Mouse (Mus musculus) forelimb bud, embryonic 11.5 days (tissue): Measurements from ENCODE around the gene Pdzd9.
A peak's percentile ranks its signal among the peaks of the same experiment; 100 is the strongest.
"Not testable (repeated sequence)": the region's sequence is repeated elsewhere in the genome, so short reads cannot be mapped to it uniquely, and the experiment has no call there.

ENCODE experiments used
- DNase-seq: peaks from one replicate; pipeline ENCODE4 v3.0.0-alpha.2; 2012; ENCODE audit warnings: low read depth, low spot score

Pdzd9 gene

DNA sequence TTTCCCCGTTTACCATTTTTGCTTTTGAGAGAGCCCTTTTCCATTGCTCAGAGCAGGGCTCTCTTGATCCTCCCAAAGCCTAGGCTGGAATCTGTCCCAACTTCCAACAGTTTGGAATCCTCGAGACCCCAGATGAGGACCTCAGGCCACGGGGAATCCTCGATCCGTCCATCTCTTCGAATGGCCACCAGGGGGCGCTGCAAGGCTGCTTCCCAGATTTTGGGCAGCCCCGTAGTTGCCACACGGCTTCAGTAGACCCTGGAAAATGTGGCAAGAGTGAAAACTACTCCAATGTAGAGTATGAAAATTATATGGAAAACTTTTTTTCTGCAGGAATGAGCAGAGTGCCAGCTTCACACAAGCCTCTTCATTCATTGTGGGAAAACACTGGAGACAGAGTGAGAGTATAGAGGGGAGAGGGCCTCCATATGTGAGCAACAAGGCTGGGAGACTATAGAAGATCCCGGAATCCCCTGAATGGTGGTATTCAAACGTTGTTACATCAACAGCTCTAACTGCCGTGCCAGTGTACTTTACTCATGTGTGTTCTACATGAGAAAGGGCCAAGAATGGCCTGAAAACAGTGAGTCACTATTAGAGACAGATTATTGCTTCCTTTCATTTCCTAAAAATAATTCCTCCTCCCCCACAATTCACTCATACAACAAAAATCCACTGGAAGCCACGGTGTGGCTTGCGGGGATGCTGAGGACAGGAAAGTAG, at the start of gene Pdzd9:
Pdzd9 (minus strand) TSS at position 191 of the 723 bp plus-strand sequence.
- DNase-seq, result peak; percentile 73

DNA sequence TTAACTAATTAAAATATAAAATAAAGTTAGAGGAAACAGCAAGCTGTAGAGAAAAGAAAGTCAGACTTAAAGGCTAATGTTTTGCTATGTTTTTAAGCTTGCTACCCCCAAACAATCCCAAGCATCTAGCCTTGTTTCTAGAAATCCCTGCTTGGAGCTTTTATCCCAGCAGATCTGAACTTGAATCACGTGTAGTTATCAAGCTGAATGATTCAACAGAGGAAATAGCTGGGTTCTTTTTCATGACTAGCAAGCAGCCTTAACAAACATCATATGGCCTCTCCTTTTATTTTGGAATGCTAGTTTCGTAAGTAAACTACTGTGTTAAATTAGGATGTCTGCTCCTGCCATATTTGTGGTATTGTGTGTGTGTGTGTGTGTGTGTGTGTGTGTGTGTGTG, 47.1 kb upstream of the Pdzd9 start:
- no peak for DNase-seq

DNA sequence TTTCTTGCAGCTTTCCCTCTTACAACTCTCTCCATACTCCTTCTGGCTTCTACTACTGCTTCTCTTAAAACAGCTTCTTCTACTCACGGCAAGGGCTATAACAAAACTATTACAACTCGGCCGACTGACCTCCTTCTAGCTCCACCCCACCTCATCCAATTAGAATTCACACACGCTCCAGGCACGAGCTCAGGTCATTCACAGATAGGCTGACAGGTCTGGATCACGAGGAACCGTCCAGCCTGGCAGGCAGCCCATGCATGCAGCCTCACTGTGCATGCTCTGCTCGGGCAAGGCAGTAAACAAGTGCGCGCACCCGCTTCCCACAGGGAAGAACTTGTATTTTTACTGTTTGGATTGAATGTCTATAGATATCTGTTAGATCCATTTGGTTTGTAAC, 43.8 kb upstream of the Pdzd9 start:
- DNase-seq, result not testable (repeated sequence)

DNA sequence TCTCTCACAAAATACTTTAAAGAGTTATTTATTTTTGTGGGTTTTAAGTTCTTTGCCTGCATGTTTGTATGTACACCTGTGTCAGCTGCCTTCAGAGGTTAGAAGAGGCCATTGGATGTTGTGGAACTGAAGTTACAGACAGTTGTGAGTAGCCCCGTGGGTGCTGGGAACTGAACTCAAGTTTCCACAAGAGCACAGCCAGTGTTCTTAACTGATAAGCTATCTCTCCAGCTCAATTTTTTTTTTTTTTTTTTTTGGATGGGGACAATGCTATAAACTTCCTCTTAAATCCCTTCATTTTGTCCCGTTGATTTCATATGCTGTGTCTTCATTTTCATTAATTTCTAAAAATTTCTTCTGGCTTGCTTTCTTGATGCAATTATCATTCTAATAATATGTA, 43.1 kb upstream of the Pdzd9 start:
- no peak for DNase-seq

DNA sequence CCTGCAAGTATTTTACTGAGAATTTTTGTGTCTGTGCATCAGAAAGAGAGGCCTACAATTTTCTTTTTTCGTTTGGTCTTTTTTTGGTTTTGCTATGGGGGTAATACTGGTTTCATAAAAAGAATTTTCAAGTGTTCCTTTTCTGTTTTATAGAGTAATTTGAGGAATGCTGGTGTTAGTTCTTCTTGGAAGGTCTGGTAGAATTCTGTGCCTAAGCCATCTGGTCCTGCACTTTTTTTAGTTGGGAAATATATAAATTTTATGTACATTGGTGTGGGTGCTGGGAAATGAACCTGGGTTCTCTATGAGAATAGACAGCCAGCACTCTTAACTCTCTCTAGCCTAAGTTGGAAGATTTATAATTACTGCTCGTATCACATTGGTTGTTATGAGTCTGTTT, 41.9 kb upstream of the Pdzd9 start:
- no peak for DNase-seq

DNA sequence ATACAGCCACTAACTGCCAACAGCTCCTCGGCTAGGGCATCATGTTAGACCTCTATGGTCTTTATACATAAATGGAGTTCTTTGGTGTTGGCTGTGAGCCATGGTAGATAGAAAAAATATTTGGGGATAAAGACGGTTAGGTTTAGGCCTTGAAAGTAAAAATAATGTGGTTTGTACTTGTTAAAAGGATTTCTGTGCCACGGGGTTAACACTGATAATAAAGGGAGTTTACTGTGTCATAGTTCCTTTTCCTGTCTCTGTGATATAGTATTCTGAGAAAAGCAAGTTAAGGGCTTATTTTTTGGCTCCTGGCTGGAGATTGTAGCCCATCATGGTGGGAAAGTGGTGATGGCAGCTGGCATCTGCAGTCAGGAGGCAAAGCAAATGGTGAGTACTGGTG, 33.7 kb upstream of the Pdzd9 start:
- no peak for DNase-seq

DNA sequence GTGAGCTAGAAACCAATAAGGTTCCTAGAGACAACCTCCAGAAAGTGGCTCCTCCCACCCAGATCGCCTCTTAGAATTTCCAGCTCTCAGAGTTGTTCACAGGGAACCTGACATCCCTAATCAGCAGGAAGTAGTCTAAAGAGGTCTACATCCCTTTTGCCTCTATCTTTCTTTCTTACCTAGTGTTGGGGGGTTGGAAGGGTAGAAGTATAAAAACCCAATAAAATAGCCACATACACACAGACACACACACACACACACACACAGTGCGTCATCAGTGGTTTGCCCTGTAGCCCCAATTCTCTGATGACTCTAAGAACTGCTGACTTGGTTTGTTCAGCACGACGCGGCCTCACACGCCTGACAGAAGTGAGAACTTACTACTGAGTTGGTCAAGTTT, 29.4 kb upstream of the Pdzd9 start:
- DNase-seq, result no peak

DNA sequence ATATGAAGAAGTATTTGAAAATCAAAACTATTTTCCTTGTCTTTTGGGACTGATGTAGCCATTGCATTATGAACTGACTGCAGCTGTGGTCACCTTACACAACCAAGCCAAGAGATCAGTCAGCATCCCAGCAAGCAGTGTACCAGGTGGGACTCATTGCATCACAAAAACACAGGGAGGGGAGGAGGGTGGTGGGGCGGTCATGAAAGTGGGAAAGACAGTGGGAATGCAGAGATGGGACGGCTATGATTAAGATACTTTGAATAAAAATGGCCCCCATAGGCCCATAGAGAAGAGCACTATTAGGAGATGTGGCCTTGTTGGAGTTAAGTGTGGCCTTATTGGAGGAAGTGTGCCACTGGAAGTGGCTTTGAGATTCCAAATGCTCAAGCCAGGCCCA, 26.2 kb upstream of the Pdzd9 start:
- no peak for DNase-seq

DNA sequence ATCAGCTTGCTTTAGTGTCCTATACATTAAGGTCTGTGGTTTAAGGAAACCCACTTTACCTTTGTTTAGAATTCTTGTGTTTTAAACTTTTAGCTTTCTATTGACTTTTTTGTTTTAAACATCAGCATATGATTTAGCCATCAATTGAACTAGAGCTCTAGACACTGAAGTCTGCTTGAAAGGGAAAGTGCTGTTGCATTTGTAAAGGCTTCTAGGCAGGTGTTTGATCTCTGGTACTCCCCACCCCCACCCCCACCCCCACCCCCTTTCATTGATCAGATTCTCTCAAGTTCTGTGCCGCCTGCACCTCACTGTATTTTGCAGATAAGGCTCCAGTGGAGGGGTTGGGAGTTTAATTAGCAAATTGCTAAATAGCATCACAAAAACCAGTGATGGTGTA, 25.5 kb upstream of the Pdzd9 start:
- no peak for DNase-seq

DNA sequence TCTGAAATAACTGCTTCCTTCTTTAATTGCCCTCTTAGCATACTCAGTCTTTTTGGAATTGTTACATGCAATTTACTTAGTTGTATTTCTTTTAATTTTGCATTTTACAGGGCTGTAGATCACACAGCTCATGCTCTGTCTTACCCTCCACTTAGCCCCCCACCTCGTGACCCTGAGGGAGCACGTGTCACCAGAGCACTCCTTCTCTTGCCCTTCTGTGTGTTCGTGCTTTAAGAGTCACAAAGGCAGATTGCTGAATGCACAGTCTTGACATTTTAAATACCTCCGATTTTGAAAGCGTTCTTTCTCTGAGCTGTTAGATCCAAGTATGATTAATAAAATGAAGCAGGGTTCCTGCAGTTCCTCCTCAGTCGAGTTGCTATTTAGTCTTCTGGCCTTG, 25.1 kb upstream of the Pdzd9 start:
- no peak for DNase-seq

DNA sequence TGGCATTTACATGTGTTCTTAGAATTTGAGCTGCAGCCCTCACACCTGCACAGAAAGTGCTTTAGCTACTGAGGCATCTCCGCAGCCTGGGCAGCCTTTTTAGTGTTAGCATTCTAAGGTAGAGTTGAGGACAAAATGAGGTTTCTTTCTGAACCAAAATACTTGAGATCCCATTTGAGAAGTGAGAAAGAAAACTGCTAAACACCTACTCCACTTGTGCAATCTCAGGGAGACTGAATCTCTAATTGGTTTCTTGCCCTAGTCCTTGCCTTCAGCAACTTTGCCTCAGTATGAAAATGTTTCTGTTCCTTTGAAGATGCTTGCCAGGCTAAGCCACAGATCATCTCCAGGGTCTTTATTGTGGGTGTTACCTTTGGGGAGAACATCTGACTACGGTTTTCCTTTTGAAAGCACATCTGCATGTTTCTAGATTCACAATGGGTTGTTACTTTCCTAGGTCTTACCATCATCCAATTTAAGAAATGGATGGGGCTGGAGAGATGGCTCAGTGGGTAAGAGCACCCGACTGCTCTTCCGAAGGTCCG, 23.8 kb upstream of the Pdzd9 start:
- DNase-seq, result no peak

DNA sequence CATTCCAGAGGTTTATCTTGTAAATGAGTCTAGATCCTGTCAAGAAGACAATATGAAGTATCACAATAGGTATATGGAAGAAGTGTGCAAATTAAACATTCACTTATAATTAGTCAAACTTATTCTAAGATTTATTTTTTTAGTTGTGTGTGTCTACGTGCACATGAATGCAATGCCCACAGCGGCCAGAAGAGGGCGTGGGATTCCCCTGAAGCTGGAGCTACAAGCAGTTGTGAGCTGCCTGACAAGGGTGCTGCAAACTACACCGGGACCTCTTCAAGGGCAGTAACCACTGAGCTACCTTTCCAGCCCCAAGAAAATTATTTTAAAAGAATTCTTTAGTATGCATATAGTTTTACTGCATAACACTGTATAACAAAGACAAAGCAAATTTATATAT, 20.5 kb upstream of the Pdzd9 start:
- DNase-seq, result no peak

DNA sequence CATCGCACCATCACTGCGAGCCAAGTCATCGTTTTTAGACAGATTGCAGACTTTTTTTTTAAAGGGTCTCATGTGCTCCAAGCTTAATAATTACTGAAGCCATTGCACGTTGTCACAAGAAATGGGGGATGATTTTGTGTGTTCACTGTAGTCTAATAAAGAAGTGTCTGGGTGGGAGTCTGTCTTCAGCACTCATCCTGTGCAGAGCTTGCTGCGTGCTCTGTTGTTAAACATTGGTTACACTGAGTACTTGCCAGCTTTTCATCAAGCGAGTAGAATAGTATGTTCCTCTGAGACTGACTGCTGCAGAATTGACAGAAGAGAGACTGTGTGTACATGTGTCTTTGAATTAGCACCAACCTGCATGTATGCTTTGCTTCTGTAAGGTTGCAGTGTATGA, 15.1 kb upstream of the Pdzd9 start:
- DNase-seq, result no peak

DNA sequence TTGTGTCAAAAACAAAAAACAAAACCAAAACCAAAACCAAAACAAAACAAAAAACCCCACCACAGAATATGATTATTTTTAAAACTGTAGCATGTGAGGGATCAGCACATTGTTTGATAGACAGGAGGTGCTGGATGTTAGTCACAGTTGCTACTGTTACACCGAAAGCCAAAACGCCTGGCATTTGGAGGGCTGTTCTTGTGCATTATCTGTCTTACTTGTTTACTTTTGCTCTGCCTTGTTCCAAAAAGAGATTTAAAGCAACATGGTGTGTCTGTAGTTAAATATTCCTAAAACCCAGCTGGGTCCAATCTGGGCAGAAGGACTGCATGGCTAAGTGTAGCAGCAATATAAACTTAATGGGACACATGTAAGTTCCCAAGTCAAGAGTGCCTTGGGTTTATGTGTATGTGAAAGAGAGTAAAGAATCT, 14.6 kb upstream of the Pdzd9 start:
- DNase-seq, result no peak

DNA sequence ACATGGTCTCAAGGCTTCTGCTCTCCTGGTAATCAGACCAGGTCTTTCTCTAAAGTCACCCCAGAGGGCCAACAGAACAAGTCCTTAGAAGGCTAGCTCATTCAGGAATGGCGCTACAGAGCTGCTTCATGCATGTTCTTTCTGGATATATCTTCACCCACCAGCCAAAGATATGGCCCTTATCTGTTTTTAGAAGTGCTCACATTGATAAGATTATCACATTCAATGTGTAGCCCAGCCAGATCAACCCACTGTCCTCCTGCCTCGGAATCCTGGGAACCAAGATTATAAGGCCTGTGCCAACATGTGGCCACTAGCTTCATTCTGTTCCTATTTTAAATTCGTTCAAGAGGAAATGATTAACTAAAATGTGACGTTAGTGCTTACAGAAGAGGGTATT, 11.9 kb upstream of the Pdzd9 start:
- DNase-seq, result no peak

DNA sequence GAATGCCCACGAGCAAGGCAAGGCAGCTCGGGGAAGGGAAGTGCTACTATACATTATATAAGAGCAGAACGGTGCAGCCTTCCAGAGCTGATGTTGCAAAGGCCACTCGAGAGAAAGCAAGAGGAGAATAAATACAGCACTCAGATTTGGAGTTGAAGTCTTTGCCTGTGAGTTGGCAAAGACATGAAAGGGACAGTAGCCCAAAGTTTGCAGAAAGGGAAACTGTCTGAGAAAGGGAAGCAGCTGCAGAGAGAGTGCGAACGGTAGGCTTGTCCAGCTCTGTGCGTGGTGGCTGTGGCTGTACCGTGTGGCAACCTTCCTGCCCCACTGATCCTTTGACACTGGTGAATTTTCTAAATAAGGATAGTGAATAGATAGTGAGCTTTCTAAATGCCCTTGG, 8.9 kb upstream of the Pdzd9 start:
- no peak for DNase-seq

DNA sequence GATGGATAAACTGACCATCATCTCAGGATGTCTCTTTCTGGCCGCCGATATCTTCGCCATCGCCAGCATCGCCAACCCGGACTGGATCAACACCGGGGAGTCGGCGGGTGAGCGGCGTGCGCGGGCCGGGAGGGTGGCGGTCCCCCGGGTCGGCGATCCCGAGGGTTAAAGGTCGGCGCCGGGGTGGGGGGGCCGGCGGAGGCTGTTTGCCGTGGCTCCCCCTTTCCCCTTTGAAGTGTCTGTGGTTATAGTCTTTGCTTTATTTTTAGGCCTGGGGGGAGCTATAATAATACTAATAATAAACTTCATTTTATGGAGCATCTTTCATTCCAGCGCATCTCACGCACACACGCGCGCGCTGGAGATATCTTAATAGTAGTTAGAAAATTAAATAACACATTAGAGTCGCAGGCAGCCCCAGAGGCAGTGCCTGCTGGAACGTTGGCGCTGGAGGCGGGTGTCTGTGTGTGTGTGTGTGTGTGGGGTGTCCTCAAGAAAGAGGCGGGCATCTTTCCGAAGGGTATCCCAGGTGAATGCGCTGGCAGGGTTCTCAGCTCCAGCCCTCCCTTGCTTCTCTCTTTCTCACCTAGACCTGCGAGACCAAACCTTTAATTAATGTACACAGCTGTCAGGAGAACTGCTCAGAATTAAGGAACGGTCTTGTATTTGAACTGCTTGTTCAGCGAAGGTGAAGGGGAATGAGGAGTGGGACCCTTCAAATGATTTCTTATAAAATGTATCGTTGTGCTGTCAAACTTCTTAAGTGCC, 7.8 kb upstream of the Pdzd9 start:
- no peak for DNase-seq

DNA sequence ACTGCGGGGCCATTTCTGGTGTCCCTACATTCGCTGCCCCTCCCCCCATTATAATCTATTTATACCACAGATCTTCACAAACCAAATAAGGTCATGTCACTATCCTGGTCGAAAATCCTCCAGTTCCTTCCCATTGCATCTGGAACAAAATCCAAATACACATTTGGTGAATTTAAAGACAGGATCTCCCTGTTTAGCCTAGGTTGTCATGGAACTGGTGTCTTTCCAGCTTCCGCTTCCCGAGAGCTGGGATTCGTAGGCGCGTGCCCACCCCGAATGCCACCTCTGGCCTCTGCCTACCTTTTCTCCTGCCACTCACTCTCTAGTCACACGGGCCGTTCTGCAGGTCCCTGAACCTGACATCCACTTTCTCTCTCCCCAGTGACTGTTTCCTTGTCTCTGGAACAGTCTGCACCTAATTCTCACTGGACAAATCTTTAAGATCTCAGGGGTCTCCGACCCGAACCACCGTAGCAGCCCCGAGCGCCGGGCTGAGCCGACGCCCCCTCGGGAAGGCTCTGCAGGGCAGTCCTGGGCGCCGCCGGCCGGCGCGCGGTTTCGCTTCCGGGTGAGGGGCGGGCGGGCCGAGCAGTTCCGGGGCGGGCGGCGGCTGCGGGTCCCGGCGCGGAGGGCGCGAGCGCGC, 7.0 kb upstream of the Pdzd9 start, which contains the start of gene Mosmo:
Mosmo (plus strand) TSS at position 618 of the 643 bp plus-strand sequence.
- DNase-seq, result peak; percentile 72

DNA sequence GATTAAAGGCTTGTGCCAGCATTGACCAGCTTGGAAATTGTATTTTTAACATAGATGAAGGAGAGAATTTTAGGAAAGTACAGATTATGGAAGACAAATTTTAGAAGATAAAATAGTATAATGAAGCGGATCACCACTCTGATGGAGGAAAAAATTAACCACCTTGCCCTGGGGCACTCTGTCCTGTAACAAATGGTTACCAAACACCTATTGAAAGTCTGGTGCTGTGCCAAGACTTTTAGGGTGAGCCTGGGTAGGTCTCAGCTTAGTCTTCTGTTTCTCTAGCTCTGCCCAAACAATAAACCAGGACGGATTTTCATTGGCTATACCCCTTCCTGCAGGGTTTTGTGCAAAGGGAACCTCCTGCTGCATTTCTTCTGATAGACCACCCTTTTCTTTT, 1.1 kb upstream of the Pdzd9 start:
- no peak for DNase-seq

DNA sequence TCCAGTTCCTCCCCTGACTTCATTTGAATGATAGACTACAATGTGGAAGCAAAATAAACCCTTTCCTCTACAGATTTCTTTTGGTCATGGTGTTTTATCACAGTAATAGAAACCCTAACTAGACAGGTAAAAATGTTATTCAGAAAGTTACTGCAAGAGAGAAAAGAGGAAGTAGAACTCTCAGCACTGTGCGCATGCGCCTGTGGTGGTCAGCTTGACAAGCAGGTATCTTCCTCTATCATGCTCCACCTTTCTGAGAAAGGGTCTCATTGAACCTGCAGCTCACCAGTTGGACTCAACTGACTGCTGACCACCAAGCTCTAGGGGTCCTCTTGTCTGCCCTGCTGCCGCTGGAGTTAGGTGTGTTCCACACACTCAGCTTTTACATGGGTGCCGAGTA, 8.1 kb downstream of the Pdzd9 start:
- DNase-seq, result no peak

DNA sequence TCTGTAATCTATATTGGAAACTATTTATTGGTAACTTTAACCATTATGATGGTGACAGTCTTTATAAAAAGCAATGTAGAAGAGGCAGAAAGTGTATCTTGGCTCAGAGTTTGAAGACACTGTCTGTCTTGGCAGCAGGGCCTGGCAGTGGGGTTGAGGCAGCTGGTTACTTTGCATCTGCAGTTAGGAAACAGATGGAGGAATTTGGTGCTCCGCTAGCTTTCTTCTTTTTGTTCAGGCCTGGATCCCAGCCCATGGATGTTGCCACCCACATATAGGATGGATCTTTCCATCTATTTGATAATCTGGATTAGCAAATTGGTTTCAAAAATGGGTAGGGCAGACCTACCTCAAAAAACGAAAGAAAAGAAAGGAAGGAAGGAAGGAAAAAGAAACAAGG, 22.3 kb downstream of the Pdzd9 start:
- DNase-seq, result no peak

DNA sequence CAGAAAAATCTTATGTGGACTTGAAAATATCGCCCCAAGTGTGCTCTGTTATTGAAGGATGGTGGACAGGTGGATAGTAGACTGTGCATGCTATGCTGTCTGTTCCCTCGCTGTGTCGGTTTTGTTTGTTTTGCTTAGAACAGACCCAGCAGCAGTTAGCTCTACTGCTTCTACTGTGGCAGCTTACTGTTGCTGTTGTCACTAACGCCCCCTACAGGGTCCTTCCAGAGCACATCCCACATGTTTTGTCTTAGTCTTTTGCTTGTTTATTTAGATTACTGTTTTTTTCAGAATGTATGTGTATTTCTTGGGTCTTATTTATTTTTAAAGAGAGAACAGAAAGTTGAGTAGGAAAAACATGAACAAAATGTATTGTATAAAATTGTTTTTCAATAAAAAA, 26.9 kb downstream of the Pdzd9 start:
- no peak for DNase-seq

DNA sequence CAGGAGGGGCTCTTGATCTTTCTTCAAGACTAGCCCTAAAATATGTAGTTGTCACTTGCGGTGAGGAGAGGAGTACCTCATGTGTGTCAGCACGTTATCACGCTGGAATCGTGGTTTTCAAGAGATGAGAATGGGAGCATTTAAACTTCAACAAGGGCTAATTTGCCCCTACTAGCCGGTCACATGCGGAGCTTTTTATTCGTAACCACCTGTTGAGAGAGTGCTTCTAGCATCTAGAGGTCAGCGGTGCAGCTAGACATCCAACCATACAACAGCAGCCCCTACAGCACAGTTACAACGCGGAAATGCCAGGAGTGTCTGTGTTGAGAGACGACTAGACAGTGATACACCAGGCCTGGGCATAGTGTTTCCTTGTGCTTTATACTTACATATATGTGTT, 34.3 kb downstream of the Pdzd9 start:
- DNase-seq, result no peak
